Mouse (Mus musculus): Measurements from ENCODE around the gene Mtrex.

DNA sequence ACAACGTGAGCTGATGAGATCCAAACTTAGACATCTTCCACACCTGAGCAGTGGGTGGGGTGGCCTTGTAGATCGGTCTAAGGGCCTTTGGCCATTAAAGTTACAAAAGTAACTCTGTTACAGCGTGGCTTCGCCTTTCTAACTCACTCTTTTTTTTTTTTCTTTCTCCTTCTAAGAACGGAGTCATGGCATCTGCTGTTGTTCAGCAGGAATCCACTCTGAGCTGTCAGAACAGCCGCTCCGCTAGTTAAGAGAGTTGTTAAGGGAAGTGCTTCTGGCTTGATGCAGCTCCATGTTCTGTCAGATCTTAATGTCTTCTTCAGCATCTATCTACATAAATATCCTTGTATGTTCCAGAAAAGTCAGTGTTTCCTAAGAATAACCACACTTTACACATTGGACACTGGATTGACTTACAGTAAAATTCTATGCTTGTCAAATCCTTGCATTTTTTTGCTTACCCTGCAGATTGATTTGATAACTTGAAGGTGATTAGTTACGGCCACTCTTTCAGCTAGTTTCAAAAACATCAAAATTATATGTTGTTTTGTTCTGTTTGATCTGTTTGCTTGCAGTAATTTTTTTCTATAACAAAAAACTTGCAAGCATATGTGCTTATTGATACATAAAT, 955 bp upstream of the Mtrex start:
- no peak for TF ChIP-seq NRF1 (IDR thresholded peaks at IDR 0.05; ENCODE audit: insufficient read depth, low read depth, low read length, poor library complexity, severe bottlenecking)
- TF ChIP-seq RAD21 (IDR thresholded peaks at IDR 0.05; ENCODE audit: low read depth, low read length): no peak

Measured in MEL (cell line).